Mouse (Mus musculus) liver, postnatal 0 days (tissue): ENCODE measurements at regions not wholly inside any gene's neighbourhood (a gene's known extent, or its start where the extent isn't known, plus 50 kb on each side); places are given as distances from the start of the nearest gene placed in this dataset.

Experiments used
- CTCF ChIP-seq: sonication (generic); IDR thresholded peaks from 2 replicates; pipeline ENCODE4 v1.5.1; 2016; ENCODE audit warnings: antibody characterized with exemption, low read depth
- EP300 ChIP-seq: IDR thresholded peaks from 2 replicates; pipeline ENCODE4 v1.6.1; 2016; ENCODE audit warnings: antibody characterized with exemption, low read depth, mild to moderate bottlenecking

DNA sequence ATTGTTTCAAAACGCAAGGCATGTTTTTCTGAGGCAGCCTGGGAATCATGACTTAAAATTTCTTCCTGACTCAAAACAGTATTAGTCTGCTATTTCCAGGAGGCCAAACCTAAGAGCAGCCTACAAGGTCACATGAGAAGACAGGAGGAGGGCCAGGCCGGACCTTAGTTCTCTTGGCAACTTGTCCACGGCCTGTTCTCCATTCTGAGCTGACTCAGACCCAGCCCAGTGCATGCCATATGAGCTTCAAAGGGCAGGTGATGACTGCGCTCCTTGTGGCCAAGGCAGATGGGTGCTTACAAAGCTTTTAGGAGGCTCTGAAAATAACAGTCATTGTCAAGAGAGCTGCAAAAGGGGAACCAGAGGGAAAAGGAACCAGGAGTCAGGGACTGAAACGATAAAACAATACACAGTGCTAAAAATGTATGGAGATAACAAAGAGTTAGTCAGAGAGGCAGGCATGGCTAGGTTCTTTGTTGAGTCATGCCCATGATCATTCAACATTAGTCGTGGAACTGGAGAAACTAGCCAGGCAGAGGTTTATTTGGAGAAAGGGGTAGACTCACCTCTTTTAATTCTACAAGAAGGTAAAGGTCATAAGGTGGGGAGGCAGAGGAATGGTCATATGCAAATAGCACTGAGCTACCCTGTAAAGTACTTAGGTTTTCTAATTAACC lies 525.8 kb downstream of the Ppargc1a start:
- TF ChIP-seq CTCF, result no peak
- TF ChIP-seq EP300, result no peak
